Mouse (Mus musculus): Measurements from ENCODE around the gene Reep1. TPM values are rescaled to one million over a fixed set of nuclear protein-coding genes. Genes with fewer than 3 reads are reported as not detected.

The Reep1 gene
- polyA plus RNA-seq, 1 experiment from 2014 or later = 18.0 TPM

DNA sequence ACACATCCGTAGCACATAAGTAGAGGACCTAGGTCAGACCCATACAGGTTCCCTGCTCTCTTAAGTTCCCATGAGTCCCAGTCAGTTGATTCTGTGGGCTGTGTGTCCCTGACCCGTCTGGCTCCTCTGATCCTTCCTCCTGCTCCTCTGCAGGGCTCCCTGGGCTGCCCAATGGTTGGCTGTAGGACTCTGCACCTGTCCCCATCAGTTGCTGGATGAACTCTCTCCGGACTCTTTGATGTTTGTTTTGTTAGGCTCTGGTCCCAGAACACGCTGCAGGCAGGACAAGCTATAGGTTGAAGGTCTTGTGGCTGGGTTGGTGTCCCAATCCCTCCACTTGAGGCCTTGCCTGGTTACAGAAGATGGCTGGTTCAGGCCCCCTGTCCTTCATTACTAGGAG lies 51.4 kb downstream of the Reep1 start:
- 86% methylated on average over 4 of the region's 4 CpGs for WGBS
- H3K27ac ChIP-seq = no peak overlapping the region

GRCm38 (mm10) chr6:71760073-71760472 lies 52.7 kb downstream of the Reep1 start:
- WGBS = 89% methylated on average over 6 of the region's 6 CpGs
- Histone ChIP-seq H3K27ac (no peak overlapping the region), H3K36me3 (no peaks in the 10 kb centered on the region), H3K27me3 (no peaks in the 10 kb centered on the region), H3K9ac (no peak overlapping the region), H3K9me3 (replicated peaks) (no peaks in the 10 kb centered on the region), H3K4me2 (no peak overlapping the region), H3K4me1 (replicated peaks) (peaks cover 24% of the 10 kb centered on the region), H3K4me3 (no peak overlapping the region)
- ATAC-seq (replicated peaks; ENCODE audit: insufficient number of reproducible peaks, insufficient read depth, low FRiP score, low read depth) = no peak

More for the DNA sequence above, 51.4 kb downstream of the Reep1 start:
- Histone ChIP-seq H3K4me1 (replicated peaks) (peaks cover 24% of the 10 kb centered on the region), H3K4me2 (no peak overlapping the region), H3K9me3 (replicated peaks) (no peaks in the 10 kb centered on the region), H3K9ac (no peak overlapping the region), H3K4me3 (no peak overlapping the region), H3K27me3 (no peaks in the 10 kb centered on the region), H3K36me3 (no peaks in the 10 kb centered on the region)
- ATAC-seq (replicated peaks; ENCODE audit: insufficient number of reproducible peaks, insufficient read depth, low FRiP score, low read depth) = no peak

- Histone ChIP-seq H3K4me3 (no peak overlapping the region), H3K27me3 (no peaks in the 10 kb centered on the region), H3K9ac (no peak overlapping the region), H3K4me1 (replicated peaks) (0 out of 2 replicates have a peak, but pooled peaks cover 3% of the 10 kb centered on the region), H3K27ac (no peak overlapping the region), H3K9me3 (replicated peaks) (no peaks in the 10 kb centered on the region), H3K4me2 (no peak overlapping the region), H3K36me3 (0 out of 2 replicates have a peak, but pooled peaks cover 6% of the 10 kb centered on the region)
- 40% methylated on average over 4 of the region's 4 CpGs for WGBS
- ATAC-seq (replicated peaks; ENCODE audit: insufficient number of reproducible peaks, insufficient read depth, low FRiP score, low read depth) = no peak
Observed at GRCm38 (mm10) chr6:71767761-71768160, 60.4 kb downstream of the Reep1 start.

DNA sequence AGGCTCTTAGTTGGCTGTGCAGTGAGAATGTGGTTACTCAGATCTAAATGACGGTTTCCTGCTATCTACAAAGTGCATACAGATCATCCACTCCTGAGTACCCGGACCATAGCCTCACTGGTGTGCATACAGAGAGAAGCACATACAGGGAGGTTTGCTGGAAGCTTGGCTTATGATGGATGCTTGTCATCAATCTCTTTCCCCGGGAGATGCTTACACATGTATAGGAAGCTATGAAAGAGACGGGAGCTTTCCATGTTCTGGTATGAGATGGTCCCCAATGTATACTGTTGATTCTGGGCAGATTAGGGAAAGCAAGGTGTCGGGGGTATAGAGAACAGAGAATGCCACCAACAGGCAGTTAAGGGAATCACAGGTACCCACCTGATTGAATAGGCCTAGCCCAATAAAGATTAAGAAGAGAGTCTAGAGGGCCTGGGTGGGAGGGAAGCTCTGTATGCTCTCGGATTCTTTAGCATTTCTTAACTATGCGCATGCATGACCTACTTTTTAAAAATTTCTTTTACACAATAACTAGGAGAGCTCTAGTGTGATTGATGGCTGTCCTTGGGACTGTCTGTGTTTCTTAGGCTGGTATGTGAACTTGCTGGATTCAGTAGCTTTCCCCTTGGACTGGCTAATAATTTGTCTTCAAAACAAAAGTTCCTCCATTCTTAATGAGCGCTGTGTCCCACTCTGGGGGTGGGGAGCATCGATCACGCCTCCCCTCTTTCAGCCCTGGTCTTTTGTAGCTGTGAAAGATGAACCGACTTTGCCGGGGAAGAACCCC lies 62.7 kb downstream of the Reep1 start:
- H3K9ac ChIP-seq = no peak overlapping the region
- H3K27ac ChIP-seq = no peak overlapping the region
- H3K27me3 ChIP-seq = no peaks in the 10 kb centered on the region
- H3K4me2 ChIP-seq = no peak overlapping the region
- H3K9me3 ChIP-seq (replicated peaks) = no peaks in the 10 kb centered on the region
- no peak for ATAC-seq (replicated peaks; ENCODE audit: insufficient number of reproducible peaks, insufficient read depth, low FRiP score, low read depth)
- peaks cover 10% of the 10 kb centered on the region; the same call in 1 of the 2 replicates for H3K36me3 ChIP-seq
- 73% methylated on average over 12 of the region's 12 CpGs for WGBS
- H3K4me1 ChIP-seq (replicated peaks) = 0 out of 2 replicates have a peak, but pooled peaks cover 3% of the 10 kb centered on the region
- no peak overlapping the region for H3K4me3 ChIP-seq

DNA sequence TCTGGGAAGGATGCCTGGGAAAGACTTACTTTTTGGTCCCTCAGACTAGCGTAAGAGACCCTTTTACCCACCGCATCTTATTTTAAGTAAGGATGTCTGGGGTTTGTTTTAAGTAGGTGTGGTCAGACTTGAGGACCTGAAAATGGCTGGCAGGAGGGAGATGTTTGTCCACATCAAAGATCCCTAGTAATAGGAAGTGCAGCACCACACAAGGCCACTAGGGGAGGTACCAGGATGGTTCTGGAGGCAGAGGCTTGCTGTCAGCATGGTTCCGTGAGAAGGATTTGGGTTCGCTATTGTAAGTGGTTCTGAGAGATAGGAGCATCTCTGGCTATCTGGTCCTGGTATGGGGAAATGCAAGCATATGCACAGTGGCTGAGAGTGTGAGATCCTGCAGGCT lies 63.5 kb downstream of the Reep1 start:
- Histone ChIP-seq H3K4me3 (no peak overlapping the region), H3K9me3 (replicated peaks) (no peaks in the 10 kb centered on the region), H3K9ac (no peak overlapping the region), H3K27me3 (no peaks in the 10 kb centered on the region), H3K36me3 (peaks cover 10% of the 10 kb centered on the region; the same call in 1 of the 2 replicates), H3K4me2 (no peak overlapping the region), H3K27ac (no peak overlapping the region), H3K4me1 (replicated peaks) (0 out of 2 replicates have a peak, but pooled peaks cover 3% of the 10 kb centered on the region)
- 94% methylated on average over 4 of the region's 4 CpGs for WGBS
- no peak for ATAC-seq (replicated peaks; ENCODE audit: insufficient number of reproducible peaks, insufficient read depth, low FRiP score, low read depth)

GRCm38 (mm10) chr6:71771282-71771681 lies 63.9 kb downstream of the Reep1 start:
- no peak for ATAC-seq (replicated peaks; ENCODE audit: insufficient number of reproducible peaks, insufficient read depth, low FRiP score, low read depth)
- WGBS = 94% methylated on average over 4 of the region's 4 CpGs
- no peak overlapping the region for H3K4me2 ChIP-seq
- H3K27ac ChIP-seq = no peak overlapping the region
- peaks cover 10% of the 10 kb centered on the region; the same call in 1 of the 2 replicates for H3K36me3 ChIP-seq
- H3K4me3 ChIP-seq = no peak overlapping the region
- H3K9ac ChIP-seq = no peak overlapping the region
- H3K4me1 ChIP-seq (replicated peaks) = 0 out of 2 replicates have a peak, but pooled peaks cover 3% of the 10 kb centered on the region
- no peaks in the 10 kb centered on the region for H3K9me3 ChIP-seq (replicated peaks)
- no peaks in the 10 kb centered on the region for H3K27me3 ChIP-seq

GRCm38 (mm10) chr6:71772156-71772555 lies 64.8 kb downstream of the Reep1 start:
- no peak for ATAC-seq (replicated peaks; ENCODE audit: insufficient number of reproducible peaks, insufficient read depth, low FRiP score, low read depth)
- no peaks in the 10 kb centered on the region for H3K27me3 ChIP-seq
- H3K9ac ChIP-seq = no peak overlapping the region
- H3K9me3 ChIP-seq (replicated peaks) = no peaks in the 10 kb centered on the region
- no peak overlapping the region for H3K4me2 ChIP-seq
- H3K27ac ChIP-seq = no peak overlapping the region
- peaks cover 10% of the 10 kb centered on the region; the same call in 1 of the 2 replicates for H3K36me3 ChIP-seq
- H3K4me3 ChIP-seq = no peak overlapping the region
- WGBS = 81% methylated on average over 6 of the region's 6 CpGs
- H3K4me1 ChIP-seq (replicated peaks) = 0 out of 2 replicates have a peak, but pooled peaks cover 3% of the 10 kb centered on the region

- no peak overlapping the region for H3K27ac ChIP-seq
- 82% methylated on average over 7 of the region's 7 CpGs for WGBS
Observed at GRCm38 (mm10) chr6:71772636-71773208, 65.4 kb downstream of the Reep1 start.

DNA sequence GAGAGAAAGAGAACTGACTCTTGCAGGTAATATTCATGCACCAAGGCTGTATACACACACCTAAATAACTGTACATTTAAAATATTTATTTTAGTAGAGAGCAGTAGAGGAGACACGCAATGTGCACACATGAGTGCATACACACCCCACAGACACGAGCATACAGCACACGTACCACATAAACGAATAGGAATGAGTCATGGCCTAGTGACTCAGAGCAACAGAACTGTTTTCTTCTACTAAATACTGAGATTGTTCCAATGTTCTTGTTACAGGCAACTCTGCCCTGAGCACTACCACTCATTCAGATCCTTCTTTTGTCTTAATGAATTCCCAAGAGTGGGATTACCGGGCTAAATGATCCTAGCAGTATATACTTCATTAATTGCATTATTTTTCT lies 70.7 kb downstream of the Reep1 start:
- 89% methylated on average over 5 of the region's 5 CpGs for WGBS
- Histone ChIP-seq H3K4me3 (no peak overlapping the region), H3K9me3 (replicated peaks) (no peaks in the 10 kb centered on the region), H3K36me3 (peaks cover 4% of the 10 kb centered on the region; the same call in 1 of the 2 replicates), H3K27ac (no peak overlapping the region), H3K9ac (no peak overlapping the region), H3K4me1 (replicated peaks) (peaks cover 5% of the 10 kb centered on the region; the same call in 1 of the 2 replicates), H3K4me2 (no peak overlapping the region), H3K27me3 (no peaks in the 10 kb centered on the region)
- no peak for ATAC-seq (replicated peaks; ENCODE audit: insufficient number of reproducible peaks, insufficient read depth, low FRiP score, low read depth)

More at GRCm38 (mm10) chr6:71772636-71773208, 65.4 kb downstream of the Reep1 start:
- Histone ChIP-seq H3K9ac (no peak overlapping the region), H3K4me1 (replicated peaks) (0 out of 2 replicates have a peak, but pooled peaks cover 2% of the 10 kb centered on the region), H3K27me3 (no peaks in the 10 kb centered on the region), H3K9me3 (replicated peaks) (no peaks in the 10 kb centered on the region), H3K36me3 (peaks cover 10% of the 10 kb centered on the region; the same call in 1 of the 2 replicates), H3K4me2 (no peak overlapping the region), H3K4me3 (no peak overlapping the region)
- no peak for ATAC-seq (replicated peaks; ENCODE audit: insufficient number of reproducible peaks, insufficient read depth, low FRiP score, low read depth)

DNA sequence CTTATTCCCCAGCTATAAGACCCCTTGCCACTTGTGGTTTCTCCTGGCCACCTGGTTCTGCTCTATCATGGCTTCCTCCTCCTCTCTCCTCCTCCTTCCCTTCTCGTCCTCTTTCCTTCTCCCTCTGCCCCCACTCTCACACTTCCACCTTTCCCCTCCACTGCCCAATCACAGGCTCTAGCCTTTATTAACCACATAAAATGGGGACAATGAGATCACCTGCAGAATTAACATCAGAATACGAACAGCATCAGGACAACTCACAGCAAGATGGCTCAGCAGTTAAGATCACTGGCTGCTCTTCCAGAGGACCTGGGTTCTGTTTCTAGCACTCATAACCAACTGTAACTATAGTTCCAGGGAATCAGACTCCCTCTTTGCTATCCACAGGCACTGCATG lies 72.5 kb downstream of the Reep1 start:
- no peak overlapping the region for H3K4me3 ChIP-seq
- H3K27me3 ChIP-seq = no peaks in the 10 kb centered on the region
- no peaks in the 10 kb centered on the region for H3K9me3 ChIP-seq (replicated peaks)
- 78% methylated on average over 2 of the region's 2 CpGs for WGBS
- peaks cover 6% of the 10 kb centered on the region; the same call in 1 of the 2 replicates for H3K36me3 ChIP-seq
- H3K4me2 ChIP-seq = no peak overlapping the region
- peaks cover 5% of the 10 kb centered on the region; the same call in 1 of the 2 replicates for H3K4me1 ChIP-seq (replicated peaks)
- no peak overlapping the region for H3K9ac ChIP-seq
- H3K27ac ChIP-seq = no peak overlapping the region
- no peak for ATAC-seq (replicated peaks; ENCODE audit: insufficient number of reproducible peaks, insufficient read depth, low FRiP score, low read depth)

DNA sequence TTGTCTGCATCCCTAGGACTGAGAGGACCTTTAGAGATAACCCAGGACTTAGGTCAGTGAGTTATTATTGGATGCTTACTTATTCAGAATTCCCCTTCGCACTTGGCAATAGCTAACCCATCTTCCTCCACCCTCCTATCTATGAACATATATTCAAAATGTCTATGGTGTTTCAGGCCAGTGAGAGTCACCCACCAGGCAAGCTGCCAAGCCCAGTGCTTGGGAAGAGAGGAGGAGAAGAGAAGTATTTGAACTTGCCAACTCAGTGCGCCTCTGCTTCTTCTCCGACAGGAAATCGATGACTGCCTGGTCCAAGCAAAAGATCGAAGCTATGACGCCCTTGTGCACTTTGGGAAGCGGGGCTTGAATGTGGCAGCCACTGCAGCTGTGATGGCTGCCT lies 73.1 kb downstream of the Reep1 start:
- Histone ChIP-seq H3K4me1 (replicated peaks) (peaks cover 5% of the 10 kb centered on the region; the same call in 1 of the 2 replicates), H3K9ac (no peak overlapping the region), H3K27ac (no peak overlapping the region), H3K4me3 (no peak overlapping the region), H3K36me3 (peaks cover 6% of the 10 kb centered on the region; the same call in 1 of the 2 replicates), H3K4me2 (no peak overlapping the region), H3K27me3 (no peaks in the 10 kb centered on the region), H3K9me3 (replicated peaks) (no peaks in the 10 kb centered on the region)
- WGBS = 55% methylated on average over 7 of the region's 7 CpGs
- ATAC-seq (replicated peaks; ENCODE audit: insufficient number of reproducible peaks, insufficient read depth, low FRiP score, low read depth) = no peak

All from heart, embryonic 15.5 days (tissue).